Mouse (Mus musculus) G1E (cell line): Measurements from ENCODE around the gene Pdpr. TPM values are rescaled to one million over a fixed set of nuclear protein-coding genes. Genes with fewer than 3 reads are reported as not detected.

Experiments used
- ATAC-seq: 2 replicates; pipeline ENCODE4 v1.8.0; 2016; ENCODE audit warnings: mild to moderate bottlenecking; ENCODE audit not compliant: insufficient number of reproducible peaks, poor library complexity, low FRiP score, severe bottlenecking; ENCODE audit errors: extremely low read depth
- DNase-seq: peaks from one replicate; pipeline ENCODE4 v3.0.0; 2012; ENCODE audit warnings: low spot score
- H3K27me3 ChIP-seq: 2 replicates; pipeline ENCODE4 v1.6.1; 2012; ENCODE audit warnings: mild to moderate bottlenecking, low read length, inconsistent platforms; ENCODE audit not compliant: insufficient read depth
- H3K36me3 ChIP-seq: replicated peaks from 2 replicates; pipeline ENCODE3; 2012; ENCODE audit warnings: mild to moderate bottlenecking, inconsistent platforms
- H3K4me1 ChIP-seq: 2 replicates; pipeline ENCODE4 v1.6.1; 2012; ENCODE audit warnings: low read depth, low read length, inconsistent platforms, mixed read lengths; ENCODE audit not compliant: insufficient read depth
- H3K4me3 ChIP-seq: 2 replicates; pipeline ENCODE4 v1.5.1; 2012; ENCODE audit warnings: low read depth, mild to moderate bottlenecking, inconsistent platforms, low read length, moderate library complexity, mixed read lengths
- H3K9me3 ChIP-seq: replicated peaks from 2 replicates; pipeline ENCODE4 v1.6.1; 2012; ENCODE audit warnings: inconsistent platforms
- CTCF ChIP-seq: IDR thresholded peaks from 2 replicates; pipeline ENCODE4 v1.5.1; 2012; ENCODE audit warnings: low read depth, low read length, inconsistent platforms, mixed read lengths
- GATA1 ChIP-seq: IDR thresholded peaks from 2 replicates; pipeline ENCODE4 v1.6.1; 2012; ENCODE audit warnings: borderline replicate concordance, low read length, inconsistent platforms, mixed read lengths
- GATA2 ChIP-seq: IDR thresholded peaks from 2 replicates; pipeline ENCODE4 v1.6.1; 2012; ENCODE audit warnings: low read depth, low read length, inconsistent platforms, borderline replicate concordance
- POLR2AphosphoS5 ChIP-seq: IDR thresholded peaks from 2 replicates; pipeline ENCODE4 v1.6.1; 2012; ENCODE audit warnings: low read depth, low read length, inconsistent platforms; ENCODE audit not compliant: insufficient replicate concordance
- TAL1 ChIP-seq: conservative IDR thresholded peaks from 2 replicates; pipeline ENCODE4 v1.6.1; 2012; ENCODE audit warnings: low read depth, low read length, inconsistent platforms, mixed read lengths
- polyA plus RNA-seq: library from polyadenylated mRNA; stranded (reverse); fragments of >175 nt; gene quantifications from 2 replicates; pipeline ENCODE4 v1.2.3, GENCODE M21; 2012
- total RNA-seq, 2 experiments: library from RNA; stranded (forward) in 1 of 2; stranded (reverse) in 1 of 2; fragments of 200-1000 nt in 1 of 2; fragments of >200 nt in 1 of 2; fragmentation: Nextera tagmentation in 1 of 2; gene quantifications; 2 replicates each; pipeline ENCODE4 v1.2.3; 2014 to 2017

Gene Pdpr
- total and polyA plus RNA-seq, 3 experiments: 9.5 to 19.4 (median 15.7) TPM

DNA sequence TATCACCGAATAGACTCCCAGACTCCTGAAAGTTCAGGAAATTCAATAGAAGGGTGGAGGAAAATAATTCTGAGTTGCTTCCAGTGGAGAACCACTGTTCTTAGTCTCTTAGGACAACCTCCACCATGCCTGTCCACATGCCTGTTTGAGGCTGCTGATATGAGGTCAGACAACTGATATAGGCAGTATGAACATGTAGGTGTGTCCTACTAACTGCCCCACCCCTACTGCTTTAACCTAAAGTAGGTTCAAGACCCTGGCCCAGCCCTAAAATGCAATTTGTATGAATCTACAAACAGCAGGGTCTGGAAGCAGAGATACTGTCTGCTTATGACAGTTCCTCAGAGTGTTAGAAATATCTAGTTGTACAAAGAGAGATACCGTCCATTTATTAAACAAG lies 38.8 kb upstream of the Pdpr start:
- Histone ChIP-seq H3K9me3 (no peaks in the 10 kb centered on the region), H3K27me3 (peaks cover 5% of the 10 kb centered on the region; the same call in 1 of the 2 replicates), H3K4me3 (no peak overlapping the region; the same call in 1 of the 2 replicates), H3K4me1 (peaks cover 48% of the 10 kb centered on the region), H3K36me3 (peaks cover 82% of the 10 kb centered on the region)
- TF ChIP-seq GATA1 (no peak), GATA2 (no peak), POLR2AphosphoS5 (no peak), TAL1 (no peak), CTCF (no peak)
- DNase-seq: no peak
- ATAC-seq: no peak

DNA sequence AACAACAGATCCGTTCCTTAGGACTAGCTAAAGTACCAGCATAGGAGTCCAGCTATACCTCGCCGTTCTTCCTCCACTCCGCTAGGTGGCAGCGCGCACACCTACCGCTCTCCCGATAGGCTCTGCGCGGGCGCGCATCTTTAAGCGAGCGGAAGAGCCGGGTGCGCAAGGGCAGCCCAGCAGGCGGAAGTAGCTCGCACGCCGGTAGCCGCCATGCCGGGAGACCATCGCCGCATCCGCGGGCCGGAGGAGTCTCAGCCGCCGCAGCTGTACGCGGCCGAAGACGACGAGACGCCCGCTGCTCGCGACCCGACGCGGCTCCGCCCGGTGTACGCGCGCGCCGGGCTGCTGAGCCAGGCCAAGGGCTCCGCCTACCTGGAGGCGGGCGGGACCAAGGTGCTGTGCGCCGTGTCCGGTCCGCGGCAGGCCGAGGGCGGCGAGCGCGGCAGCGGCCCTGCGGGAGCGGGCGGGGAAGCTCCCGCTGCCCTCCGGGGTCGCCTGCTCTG lies 38.2 kb upstream of the Pdpr start, which contains the start of gene Exosc6:
Gene Exosc6, plus strand, starts transcription at position 182 of the 506 bp plus-strand sequence.
- peak; percentile 79 for TF ChIP-seq CTCF
- TF ChIP-seq GATA2: no peak
- TF ChIP-seq POLR2AphosphoS5: no peak
- no peak for TF ChIP-seq TAL1
- Histone ChIP-seq H3K4me1 (peaks cover 54% of the 10 kb centered on the region), H3K4me3 (peak within 1 kb of the TSS; percentile 96), H3K36me3 (peaks cover 76% of the 10 kb centered on the region), H3K27me3 (peaks cover 9% of the 10 kb centered on the region), H3K9me3 (no peaks in the 10 kb centered on the region)
- ATAC-seq (peak; percentile 90), DNase-seq (peak; percentile 87)

DNA sequence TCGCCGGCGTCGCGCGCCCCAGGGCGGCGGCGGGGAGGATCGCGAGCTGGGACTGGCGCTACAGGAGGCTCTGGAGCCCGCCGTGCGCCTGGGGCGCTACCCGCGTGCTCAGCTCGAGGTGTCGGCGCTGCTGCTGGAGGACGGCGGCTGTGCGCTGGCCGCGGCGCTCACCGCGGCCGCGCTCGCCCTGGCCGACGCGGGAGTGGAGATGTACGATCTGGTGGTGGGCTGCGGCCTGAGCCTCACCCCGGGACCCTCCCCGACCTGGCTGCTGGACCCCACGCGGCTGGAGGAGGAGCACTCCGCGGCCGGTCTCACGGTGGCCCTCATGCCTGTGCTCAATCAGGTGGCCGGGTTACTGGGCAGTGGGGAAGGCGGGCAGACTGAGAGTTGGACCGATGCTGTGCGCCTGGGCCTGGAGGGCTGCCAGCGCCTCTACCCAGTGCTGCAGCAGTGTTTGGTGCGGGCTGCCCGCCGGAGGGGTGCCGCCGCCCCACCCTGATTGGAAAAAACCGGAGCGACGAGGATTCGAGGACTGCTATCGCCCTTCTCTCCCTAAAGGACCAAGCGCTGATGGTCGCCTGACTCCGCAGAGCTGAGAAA lies 37.6 kb upstream of the Pdpr start:
- DNase-seq (peak; percentile 43), ATAC-seq (no peak)
- TF ChIP-seq GATA1: no peak
- TF ChIP-seq GATA2: no peak
- TF ChIP-seq CTCF: no peak
- TF ChIP-seq POLR2AphosphoS5: no peak
- TF ChIP-seq TAL1: no peak
- H3K4me3 ChIP-seq: peak overlapping the region; percentile 96
- peaks cover 12% of the 10 kb centered on the region for H3K27me3 ChIP-seq
- peaks cover 58% of the 10 kb centered on the region for H3K4me1 ChIP-seq
- H3K9me3 ChIP-seq: no peaks in the 10 kb centered on the region
- H3K36me3 ChIP-seq: peaks cover 71% of the 10 kb centered on the region

DNA sequence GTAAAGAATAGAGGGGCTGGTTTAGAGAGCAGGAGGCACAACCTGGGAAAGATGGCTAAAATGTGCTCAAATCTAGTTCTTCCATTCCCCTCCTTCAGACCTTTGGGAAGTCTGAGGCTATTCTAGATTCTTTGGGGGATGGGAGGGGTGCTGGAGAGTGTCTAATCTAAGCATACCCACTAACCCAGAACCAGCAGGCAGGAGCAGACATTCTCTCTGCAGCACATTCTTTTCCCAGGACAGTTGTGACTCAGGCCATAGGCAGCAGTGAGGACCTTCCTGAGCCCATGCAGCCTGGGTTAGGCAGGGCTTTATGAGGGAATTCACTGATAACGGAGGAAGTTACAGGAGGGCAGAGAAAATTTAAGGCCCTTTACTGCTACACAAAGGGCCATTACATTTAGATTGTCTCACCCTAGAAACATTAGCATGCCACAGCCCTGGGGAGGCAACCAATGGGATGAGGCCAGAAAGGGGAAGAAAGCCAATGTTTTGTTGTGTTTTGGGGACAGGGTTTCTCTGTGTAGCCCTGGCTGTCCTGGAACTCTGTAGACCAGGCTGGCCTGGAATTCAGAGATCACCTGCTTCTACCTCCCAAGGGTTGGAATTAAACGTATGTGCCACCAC lies 35.4 kb upstream of the Pdpr start:
- Histone ChIP-seq H3K27me3 (peaks cover 21% of the 10 kb centered on the region), H3K36me3 (peaks cover 48% of the 10 kb centered on the region), H3K4me3 (no peak overlapping the region), H3K4me1 (peaks cover 71% of the 10 kb centered on the region), H3K9me3 (no peaks in the 10 kb centered on the region)
- peak; percentile 60 for DNase-seq
- no peak for ATAC-seq
- TF ChIP-seq CTCF (no peak), GATA1 (no peak), TAL1 (no peak), GATA2 (no peak), POLR2AphosphoS5 (no peak)

DNA sequence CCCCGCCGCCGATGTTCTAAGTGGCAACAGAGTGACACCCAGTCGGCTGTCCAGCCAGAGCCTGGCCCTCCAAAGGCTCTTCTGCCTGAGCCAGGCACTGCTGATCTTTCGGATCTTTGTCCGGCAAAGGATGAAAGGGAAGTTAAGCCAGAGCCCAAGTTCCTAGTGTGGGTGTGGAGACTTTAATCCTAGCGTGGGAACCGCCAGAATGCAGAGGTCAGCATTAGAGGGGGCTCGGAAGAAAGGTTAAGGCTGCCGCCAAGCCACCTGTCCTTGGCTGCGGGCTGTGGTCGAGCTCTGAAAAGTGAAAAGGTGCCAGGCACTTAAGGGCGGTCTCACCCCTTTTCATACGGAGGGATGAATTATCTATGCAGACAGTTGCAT lies 32.8 kb upstream of the Pdpr start:
- no peaks in the 10 kb centered on the region for H3K9me3 ChIP-seq
- H3K36me3 ChIP-seq: peaks cover 28% of the 10 kb centered on the region
- H3K27me3 ChIP-seq: peaks cover 35% of the 10 kb centered on the region
- DNase-seq: no peak
- peak overlapping the region; percentile 70 for H3K4me3 ChIP-seq
- ATAC-seq: no peak
- TF ChIP-seq GATA2: no peak
- no peak for TF ChIP-seq GATA1
- no peak for TF ChIP-seq POLR2AphosphoS5
- TF ChIP-seq TAL1: no peak
- TF ChIP-seq CTCF: no peak
- H3K4me1 ChIP-seq: peaks cover 60% of the 10 kb centered on the region

DNA sequence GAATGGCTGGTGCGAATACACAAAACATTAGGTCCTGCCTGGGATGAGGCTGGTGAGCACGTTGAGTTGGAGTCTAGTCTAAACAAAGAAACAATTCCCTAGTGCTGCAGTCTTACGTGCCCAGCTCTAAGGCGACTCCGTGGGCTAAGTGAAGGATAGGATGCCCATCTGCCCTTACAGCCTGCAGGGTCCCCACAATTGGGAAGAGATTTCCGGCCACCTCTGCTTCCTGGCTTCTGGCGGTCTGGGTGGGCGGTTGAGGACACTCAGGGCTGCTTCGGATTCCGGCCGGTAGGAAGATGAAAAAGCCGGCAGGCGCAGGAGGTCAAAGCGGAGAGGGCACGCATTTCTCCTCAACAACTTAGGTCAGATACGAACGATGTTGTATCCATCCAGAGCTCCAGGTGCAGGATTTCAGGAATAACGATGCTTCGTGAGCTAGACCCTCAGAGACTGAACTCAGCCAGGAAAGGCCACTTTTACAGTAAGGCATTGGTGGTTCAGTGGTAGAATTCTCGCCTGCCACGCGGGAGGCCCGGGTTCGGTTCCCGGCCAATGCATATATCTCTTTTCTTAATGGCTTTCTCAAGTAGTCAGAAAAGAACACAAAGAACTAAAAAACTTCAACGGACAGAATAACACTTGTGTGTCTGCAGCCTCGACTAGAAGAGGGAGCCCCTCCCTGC lies 32.2 kb upstream of the Pdpr start:
- Histone ChIP-seq H3K36me3 (peaks cover 22% of the 10 kb centered on the region), H3K4me1 (peaks cover 55% of the 10 kb centered on the region), H3K4me3 (peak overlapping the region; percentile 70), H3K9me3 (no peaks in the 10 kb centered on the region), H3K27me3 (peaks cover 37% of the 10 kb centered on the region)
- DNase-seq (no peak), ATAC-seq (no peak)
- TF ChIP-seq GATA2 (no peak), TAL1 (no peak), CTCF (no peak), POLR2AphosphoS5 (no peak), GATA1 (no peak)
